Mouse (Mus musculus): Measurements from ENCODE around the gene Ptcd1. TPM values are rescaled to one million over a fixed set of nuclear protein-coding genes. Genes with fewer than 3 reads are reported as not detected.

Ptcd1 gene
- polyA plus RNA-seq, 2 experiments = 5.4 to 5.5 TPM

DNA sequence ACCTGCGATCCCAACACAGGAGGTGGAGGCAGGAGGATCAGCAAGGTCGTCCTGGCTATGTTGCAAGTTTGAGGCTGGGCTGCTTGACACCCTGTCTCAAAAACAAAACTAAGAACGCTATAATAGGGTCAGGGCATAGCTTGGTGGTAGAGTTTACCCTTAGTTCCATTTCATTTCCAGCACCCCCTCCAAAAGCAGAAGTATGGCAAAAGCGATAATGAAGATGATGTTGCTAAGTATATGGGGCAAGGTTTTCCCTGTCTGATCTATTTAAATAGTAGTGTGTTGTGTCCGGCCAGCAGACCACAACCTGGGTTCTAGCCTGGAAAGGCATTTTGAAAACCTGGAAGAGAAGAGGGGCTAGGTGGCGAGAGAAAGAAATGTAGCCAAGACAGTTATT lies 41.0 kb upstream of the Ptcd1 start:
- no peak overlapping the region for H3K4me3 ChIP-seq (ENCODE audit: insufficient read depth in 1 of 2, low read depth in 2 of 2, low read length in 2 of 2)
- DNase-seq (ENCODE audit: low read depth in 3 of 3, low spot score in 3 of 3) (no peak), ATAC-seq (ENCODE audit: insufficient read depth) (no peak)
- H3K4me1 ChIP-seq (replicated peaks; ENCODE audit: control insufficient read depth in 2 of 2, insufficient read depth in 2 of 2, low read length in 1 of 2) = peaks cover 9% of the 10 kb centered on the region in 2 experiments
- WGBS (ENCODE audit: insufficient replicate concordance) = 71% methylated on average over 6 of the region's 6 CpGs
- H3K4me2 ChIP-seq (ENCODE audit: low read depth) = no peak overlapping the region
- H3K27ac ChIP-seq = no peak overlapping the region
- no peak overlapping the region for H3K9ac ChIP-seq (replicated peaks)
- no peaks in the 10 kb centered on the region; the same call in none of the 2 replicates for H3K36me3 ChIP-seq (replicated peaks; ENCODE audit: control insufficient read depth, insufficient read depth, low read depth)
- H3K9me3 ChIP-seq (ENCODE audit: control insufficient read depth, low read length) = no peaks in the 10 kb centered on the region
- no peaks in the 10 kb centered on the region for H3K27me3 ChIP-seq (ENCODE audit: control insufficient read depth, insufficient read depth, low read length)
- TF ChIP-seq EP300 (IDR thresholded peaks at IDR 0.05; ENCODE audit: low read depth) (no peak), CTCF (IDR thresholded peaks at IDR 0.05; ENCODE audit: low read depth) (no peak)

DNA sequence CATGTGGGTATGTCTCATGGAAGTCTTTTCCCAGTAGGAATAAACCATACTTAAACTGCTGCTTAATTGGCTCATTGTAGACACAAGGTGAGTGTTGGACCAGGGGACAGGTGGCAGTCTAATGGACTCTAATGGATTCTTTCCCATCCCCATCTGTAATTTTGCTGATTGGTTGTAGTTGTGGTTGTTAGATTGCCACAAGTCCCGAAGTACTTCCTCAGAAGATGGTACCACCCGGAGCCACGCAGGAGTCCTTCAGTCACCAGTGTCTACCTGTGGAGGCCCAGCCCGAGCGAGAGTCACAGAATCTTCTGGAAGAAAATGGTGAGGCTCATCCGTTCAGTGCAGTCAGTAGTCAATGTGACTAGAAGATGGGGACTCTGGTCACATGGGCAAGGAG lies 40.5 kb upstream of the Ptcd1 start:
- Histone ChIP-seq H3K9ac (replicated peaks) (no peak overlapping the region), H3K36me3 (replicated peaks; ENCODE audit: control insufficient read depth, insufficient read depth, low read depth) (no peaks in the 10 kb centered on the region; the same call in none of the 2 replicates), H3K27ac (no peak overlapping the region), H3K4me2 (ENCODE audit: low read depth) (no peak overlapping the region), H3K9me3 (ENCODE audit: control insufficient read depth, low read length) (no peaks in the 10 kb centered on the region), H3K4me3 (ENCODE audit: insufficient read depth in 1 of 2, low read depth in 2 of 2, low read length in 2 of 2) (no peak overlapping the region), H3K27me3 (ENCODE audit: control insufficient read depth, insufficient read depth, low read length) (no peaks in the 10 kb centered on the region), H3K4me1 (replicated peaks; ENCODE audit: control insufficient read depth in 2 of 2, insufficient read depth in 2 of 2, low read length in 1 of 2) (peaks cover 9 to 11% of the 10 kb centered on the region in 2 experiments)
- 81% methylated on average over 6 of the region's 6 CpGs for WGBS (ENCODE audit: insufficient replicate concordance)
- TF ChIP-seq CTCF (IDR thresholded peaks at IDR 0.05; ENCODE audit: low read depth) = no peak
- no peak for TF ChIP-seq EP300 (IDR thresholded peaks at IDR 0.05; ENCODE audit: low read depth)
- DNase-seq (ENCODE audit: low read depth in 3 of 3, low spot score in 3 of 3) (no peak), ATAC-seq (ENCODE audit: insufficient read depth) (no peak)

DNA sequence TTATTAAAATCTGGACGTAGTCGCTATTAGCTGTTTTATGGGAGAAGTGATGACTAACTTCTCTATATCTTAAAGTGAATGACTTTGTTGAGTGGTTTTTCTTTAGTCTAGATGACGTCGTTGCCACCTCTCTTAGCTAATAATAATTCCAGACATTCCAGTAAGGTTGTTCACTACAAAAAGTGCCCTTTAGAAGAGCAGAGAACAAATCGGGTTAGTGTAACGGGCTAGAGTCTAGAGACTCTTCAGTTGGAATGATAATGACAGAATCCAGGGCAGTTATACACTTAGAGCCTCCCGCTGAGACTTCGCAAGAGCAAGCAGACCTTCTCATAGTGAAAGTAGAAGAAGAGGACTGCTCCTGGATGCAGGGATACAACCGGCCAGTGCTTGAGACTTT lies 38.1 kb upstream of the Ptcd1 start:
- WGBS (ENCODE audit: insufficient replicate concordance) = 13% methylated on average over 9 of the region's 9 CpGs
- peak overlapping the region; percentile 60 to 81 for H3K4me3 ChIP-seq (ENCODE audit: insufficient read depth in 1 of 2, low read depth in 2 of 2, low read length in 2 of 2)
- TF ChIP-seq CTCF (IDR thresholded peaks at IDR 0.05; ENCODE audit: low read depth) (no peak), EP300 (IDR thresholded peaks at IDR 0.05; ENCODE audit: low read depth) (no peak)
- no peaks in the 10 kb centered on the region for H3K36me3 ChIP-seq (replicated peaks; ENCODE audit: control insufficient read depth, insufficient read depth, low read depth)
- ATAC-seq (ENCODE audit: insufficient read depth) (no peak), DNase-seq (ENCODE audit: low read depth in 3 of 3, low spot score in 3 of 3) (no peak)
- peaks cover 13 to 18% of the 10 kb centered on the region in 2 experiments for H3K4me1 ChIP-seq (replicated peaks; ENCODE audit: control insufficient read depth in 2 of 2, insufficient read depth in 2 of 2, low read length in 1 of 2)
- no peaks in the 10 kb centered on the region for H3K9me3 ChIP-seq (ENCODE audit: control insufficient read depth, low read length)
- peak overlapping the region; percentile 3; the same call in 1 of the 2 replicates for H3K27ac ChIP-seq
- H3K4me2 ChIP-seq (ENCODE audit: low read depth) = peak overlapping the region; percentile 93
- peak overlapping the region; percentile 79 for H3K9ac ChIP-seq (replicated peaks)
- no peaks in the 10 kb centered on the region for H3K27me3 ChIP-seq (ENCODE audit: control insufficient read depth, insufficient read depth, low read length)

DNA sequence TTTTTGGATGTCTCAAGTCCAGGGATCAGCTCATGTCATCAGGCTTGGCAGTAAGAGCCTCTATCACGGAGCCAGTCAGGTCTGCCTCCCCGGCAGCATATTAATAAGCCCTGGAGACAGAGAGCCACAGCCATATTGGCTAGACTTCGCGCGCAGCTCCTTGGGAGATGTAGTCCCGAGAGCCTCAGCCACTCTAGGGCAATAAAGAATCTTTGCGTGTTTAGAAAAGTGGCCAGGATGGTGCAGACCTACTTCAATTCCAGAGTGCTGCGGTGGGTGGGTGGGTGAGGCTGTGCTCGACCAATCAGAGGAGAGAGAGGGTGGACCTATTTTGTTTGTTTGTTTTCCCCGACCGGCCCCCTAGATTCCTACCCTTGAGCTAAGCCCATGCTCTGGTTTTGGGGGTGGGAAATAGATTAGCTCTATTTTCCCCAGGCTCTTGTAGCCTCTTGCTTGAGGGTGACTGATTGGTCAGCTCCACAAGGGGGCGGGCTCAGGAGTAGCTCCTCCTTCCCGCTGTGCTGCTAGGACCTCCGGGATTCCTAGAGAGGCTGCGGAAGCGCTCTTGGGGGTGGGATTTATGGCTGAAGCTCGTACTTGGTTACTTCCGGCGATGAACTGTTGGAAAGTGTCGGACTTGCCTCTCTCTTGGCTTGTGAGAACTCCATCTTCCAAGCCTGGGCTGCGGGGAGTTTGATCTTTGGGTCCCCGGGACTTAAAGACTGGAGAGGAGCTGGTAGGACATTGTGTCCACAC lies 37.2 kb upstream of the Ptcd1 start, which contains the start of gene Zkscan5:
Gene Zkscan5, plus strand, starts transcription at position 627 of the 756 bp plus-strand sequence.
- H3K4me1 ChIP-seq (replicated peaks; ENCODE audit: control insufficient read depth in 2 of 2, insufficient read depth in 2 of 2, low read length in 1 of 2) = peaks cover 13 to 18% of the 10 kb centered on the region in 2 experiments
- H3K9ac ChIP-seq (replicated peaks) = peak within 1 kb of the TSS; percentile 80
- WGBS (ENCODE audit: insufficient replicate concordance) = under 1% methylated on average over 22 of the region's 22 CpGs
- no peaks in the 10 kb centered on the region for H3K9me3 ChIP-seq (ENCODE audit: control insufficient read depth, low read length)
- ATAC-seq (ENCODE audit: insufficient read depth) = peak; percentile 95
- peak; percentile 97 to 98 (median 97) for DNase-seq (ENCODE audit: low read depth in 3 of 3, low spot score in 3 of 3)
- H3K27ac ChIP-seq = peak within 1 kb of the TSS; percentile 93
- TF ChIP-seq EP300 (IDR thresholded peaks at IDR 0.05; ENCODE audit: low read depth) = peak; percentile 14; the same call in 1 of the 2 replicates
- TF ChIP-seq CTCF (IDR thresholded peaks at IDR 0.05; ENCODE audit: low read depth) = peak; percentile 30; the same call in 1 of the 2 replicates
- H3K4me3 ChIP-seq (ENCODE audit: insufficient read depth in 1 of 2, low read depth in 2 of 2, low read length in 2 of 2) = peak within 1 kb of the TSS; percentile 75 to 81
- H3K4me2 ChIP-seq (ENCODE audit: low read depth) = peak within 1 kb of the TSS; percentile 93
- no peaks in the 10 kb centered on the region for H3K36me3 ChIP-seq (replicated peaks; ENCODE audit: control insufficient read depth, insufficient read depth, low read depth)
- H3K27me3 ChIP-seq (ENCODE audit: control insufficient read depth, insufficient read depth, low read length) = no peaks in the 10 kb centered on the region

DNA sequence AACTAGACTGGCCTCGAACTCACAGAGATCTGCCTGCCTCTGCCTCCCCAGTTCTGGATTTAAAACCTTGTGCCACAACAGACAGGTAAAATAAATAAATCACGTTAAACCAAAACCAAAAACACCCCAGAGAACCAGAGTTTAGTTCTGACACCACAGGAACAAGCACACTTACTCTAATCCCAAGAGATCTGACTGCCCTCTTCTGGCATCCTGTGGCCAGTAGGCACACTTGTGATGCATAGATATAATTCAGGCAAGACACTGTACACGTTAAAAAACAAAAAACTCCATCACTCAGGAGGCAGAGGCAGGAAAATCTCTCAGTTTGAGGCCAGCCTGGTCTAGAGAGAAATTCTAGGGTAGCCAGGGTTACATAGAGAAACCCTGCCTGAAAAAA lies 35.5 kb upstream of the Ptcd1 start:
- TF ChIP-seq CTCF (IDR thresholded peaks at IDR 0.05; ENCODE audit: low read depth) = no peak
- TF ChIP-seq EP300 (IDR thresholded peaks at IDR 0.05; ENCODE audit: low read depth) = no peak
- Histone ChIP-seq H3K4me1 (replicated peaks; ENCODE audit: control insufficient read depth in 2 of 2, insufficient read depth in 2 of 2, low read length in 1 of 2) (peaks cover 11 to 18% of the 10 kb centered on the region in 2 experiments), H3K9ac (replicated peaks) (no peak overlapping the region), H3K4me2 (ENCODE audit: low read depth) (0 out of 2 replicates have a peak overlapping the region, but pooled peaks have one; percentile 93), H3K4me3 (ENCODE audit: insufficient read depth in 1 of 2, low read depth in 2 of 2, low read length in 2 of 2) (no peak overlapping the region), H3K27me3 (ENCODE audit: control insufficient read depth, insufficient read depth, low read length) (no peaks in the 10 kb centered on the region), H3K36me3 (replicated peaks; ENCODE audit: control insufficient read depth, insufficient read depth, low read depth) (no peaks in the 10 kb centered on the region), H3K27ac (peak overlapping the region; percentile 16; the same call in 1 of the 2 replicates), H3K9me3 (ENCODE audit: control insufficient read depth, low read length) (no peaks in the 10 kb centered on the region)
- DNase-seq (ENCODE audit: low read depth in 3 of 3, low spot score in 3 of 3) = no peak
- no peak for ATAC-seq (ENCODE audit: insufficient read depth)
- 39% methylated on average over 3 of the region's 3 CpGs for WGBS (ENCODE audit: insufficient replicate concordance)
